Mouse (Mus musculus) splenic B cell, adult 2 months (primary cell): ENCODE measurements around the gene Zbtb43.

Experiments used
- DNase-seq: peaks from one replicate; pipeline ENCODE4 v3.0.0-alpha.2; 2011; ENCODE audit warnings: low read depth, low spot score
- H3K27me3 ChIP-seq: 2 replicates; pipeline ENCODE4 v1.6.1; 2012; ENCODE audit warnings: mild to moderate bottlenecking, low read length, moderate library complexity, mixed read lengths; ENCODE audit not compliant: control insufficient read depth, poor library complexity, insufficient read depth, severe bottlenecking
- H3K36me3 ChIP-seq: 2 replicates; pipeline ENCODE4 v1.6.1; 2012; ENCODE audit warnings: mild to moderate bottlenecking, low read length, moderate library complexity, mixed read lengths; ENCODE audit not compliant: control insufficient read depth, poor library complexity, insufficient read depth, severe bottlenecking

Zbtb43 gene

GRCm38 (mm10) chr2:33444862-33445261 is 23.5 kb downstream of the Zbtb43 start:
- DNase-seq = no peak
- no peaks in the 10 kb centered on the region for H3K27me3 ChIP-seq
- no peaks in the 10 kb centered on the region for H3K36me3 ChIP-seq

- Histone ChIP-seq H3K27me3 (no peaks in the 10 kb centered on the region), H3K36me3 (no peaks in the 10 kb centered on the region)
- DNase-seq = no peak
Observed at GRCm38 (mm10) chr2:33444358-33444757, 24.0 kb downstream of the Zbtb43 start.

DNA sequence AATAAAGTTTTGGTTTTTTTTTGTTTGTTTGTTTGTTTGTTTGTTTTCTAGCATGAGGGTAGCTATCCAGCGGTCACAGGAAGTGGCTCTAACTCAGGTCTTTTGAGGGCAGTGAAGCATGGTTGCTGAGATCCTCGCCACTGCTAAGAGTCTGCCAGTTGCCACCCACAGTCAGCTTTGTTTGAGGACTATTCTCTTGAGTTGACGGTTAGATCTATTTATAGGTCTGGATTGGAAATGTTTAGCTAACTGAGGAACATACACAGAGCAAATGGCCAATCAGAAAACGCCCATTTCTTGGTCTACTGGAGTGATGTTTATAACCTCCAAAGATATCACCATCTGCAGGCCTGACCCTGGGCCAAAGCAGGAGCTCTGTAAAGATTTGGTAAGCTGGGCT is 25.7 kb downstream of the Zbtb43 start:
- no peaks in the 10 kb centered on the region for H3K36me3 ChIP-seq
- H3K27me3 ChIP-seq = no peaks in the 10 kb centered on the region
- no peak for DNase-seq

GRCm38 (mm10) chr2:33440893-33441292 is 27.5 kb downstream of the Zbtb43 start:
- Histone ChIP-seq H3K36me3 (no peaks in the 10 kb centered on the region), H3K27me3 (no peaks in the 10 kb centered on the region)
- DNase-seq = peak; percentile 26

DNA sequence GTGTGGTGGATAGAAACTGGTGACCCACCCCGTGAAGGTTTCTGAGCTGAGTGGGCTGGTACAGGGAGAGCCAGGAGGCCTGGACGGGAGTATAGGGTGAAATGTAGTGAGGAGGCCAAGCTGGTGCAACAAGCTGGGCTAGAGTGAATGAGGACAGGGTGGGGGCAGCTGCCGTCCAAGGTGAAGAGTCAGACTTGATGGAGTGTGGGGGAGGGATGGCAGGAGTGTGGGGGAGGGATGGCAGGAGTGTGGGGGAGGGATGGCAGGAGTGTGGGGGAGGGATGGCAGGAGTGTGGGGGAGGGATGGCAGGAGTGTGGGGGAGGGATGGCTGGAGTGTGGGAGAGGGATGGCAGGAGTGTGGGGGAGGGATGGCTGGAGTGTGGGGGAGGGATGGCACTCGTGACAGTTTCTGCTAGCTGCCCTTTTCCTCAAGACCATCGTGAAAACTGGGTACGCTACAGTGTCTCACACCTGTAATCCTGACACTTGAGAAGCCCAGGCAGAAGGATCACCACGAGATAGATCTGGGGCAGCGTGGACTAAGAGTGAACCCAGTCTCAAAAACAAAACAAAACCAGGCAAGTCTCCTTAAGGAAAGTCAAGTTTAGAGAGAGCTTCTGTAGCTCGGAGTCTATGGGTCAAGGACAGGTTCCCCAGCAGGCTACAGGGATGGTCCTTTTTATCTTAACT is 28.2 kb downstream of the Zbtb43 start:
- Histone ChIP-seq H3K36me3 (no peaks in the 10 kb centered on the region), H3K27me3 (no peaks in the 10 kb centered on the region)
- DNase-seq = no peak

- Histone ChIP-seq H3K27me3 (no peaks in the 10 kb centered on the region), H3K36me3 (no peaks in the 10 kb centered on the region)
- no peak for DNase-seq
Observed at GRCm38 (mm10) chr2:33439471-33439881, 28.9 kb downstream of the Zbtb43 start.

DNA sequence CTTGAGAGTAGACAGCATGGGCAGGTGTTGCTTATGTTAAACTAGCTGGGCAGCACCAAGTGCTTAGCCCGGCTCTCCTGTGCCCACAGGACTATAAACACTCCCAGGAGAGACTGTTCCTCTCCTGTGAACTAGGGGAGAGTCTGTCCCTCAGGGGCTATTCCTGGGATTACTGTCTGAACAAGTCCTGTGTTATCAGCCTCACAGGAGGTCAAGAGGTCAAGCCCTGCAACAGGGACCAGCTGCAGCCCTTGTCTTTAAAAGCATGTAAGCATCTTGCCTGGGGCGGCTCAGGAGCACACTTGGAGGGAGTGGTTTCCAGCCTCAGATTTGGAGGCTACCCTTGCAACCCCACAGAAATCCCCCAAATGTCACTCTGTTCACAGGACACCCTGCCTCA is 30.0 kb downstream of the Zbtb43 start:
- DNase-seq = no peak
- no peaks in the 10 kb centered on the region for H3K36me3 ChIP-seq
- no peaks in the 10 kb centered on the region for H3K27me3 ChIP-seq

GRCm38 (mm10) chr2:33437184-33437583 is 31.2 kb downstream of the Zbtb43 start:
- Histone ChIP-seq H3K27me3 (no peaks in the 10 kb centered on the region), H3K36me3 (no peaks in the 10 kb centered on the region)
- no peak for DNase-seq

GRCm38 (mm10) chr2:33436035-33436580 is 32.3 kb downstream of the Zbtb43 start:
- no peak for DNase-seq
- Histone ChIP-seq H3K36me3 (no peaks in the 10 kb centered on the region), H3K27me3 (no peaks in the 10 kb centered on the region)

DNA sequence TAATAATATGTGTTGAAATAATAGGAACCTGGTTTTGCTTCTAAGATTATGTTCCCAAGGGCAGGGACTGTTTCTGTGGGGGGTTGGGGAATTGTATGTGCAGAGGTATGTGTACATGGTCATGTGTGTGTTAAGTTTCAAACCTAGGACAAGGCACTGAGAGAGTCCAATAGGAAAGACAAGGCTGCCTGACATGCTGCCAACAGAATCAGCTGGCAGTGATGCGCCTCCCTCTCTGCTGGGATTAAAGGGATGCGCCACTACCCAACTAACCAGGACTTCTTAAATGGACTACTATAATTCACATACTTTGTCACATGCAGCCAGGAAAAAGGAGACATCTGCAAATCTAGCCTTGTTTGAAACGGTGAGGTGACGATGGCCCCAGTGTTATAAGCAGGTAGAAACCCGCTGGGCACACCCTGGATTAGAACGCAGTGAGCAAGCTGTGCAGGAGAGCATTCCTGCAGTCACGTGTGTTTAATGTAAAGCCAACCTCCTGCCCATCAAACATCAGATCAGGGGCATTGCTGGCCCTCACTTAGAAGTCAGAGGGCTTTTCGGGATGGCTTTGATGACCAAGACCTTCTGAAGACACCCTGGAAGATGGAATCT is 33.2 kb downstream of the Zbtb43 start:
- DNase-seq = no peak
- H3K27me3 ChIP-seq = no peaks in the 10 kb centered on the region
- H3K36me3 ChIP-seq = no peaks in the 10 kb centered on the region

DNA sequence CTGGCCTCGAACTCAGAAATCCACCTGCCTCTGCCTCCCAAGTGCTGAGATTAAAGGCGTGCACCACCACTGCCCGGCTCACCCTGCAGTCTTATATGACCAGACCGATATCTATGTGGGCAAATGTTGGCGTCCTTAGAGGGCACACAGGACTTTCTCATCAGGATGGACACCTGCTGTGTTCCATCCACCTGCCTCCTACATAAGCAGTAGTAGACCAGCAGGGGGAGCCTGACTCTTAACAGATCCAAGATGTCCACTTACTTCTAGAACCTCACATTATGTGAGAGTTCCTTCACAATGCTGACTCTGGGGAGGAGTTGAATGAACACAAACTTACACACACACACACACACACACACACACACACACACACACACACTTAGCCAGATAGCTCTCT is 35.5 kb downstream of the Zbtb43 start:
- H3K36me3 ChIP-seq = no peaks in the 10 kb centered on the region
- DNase-seq = peak; percentile 80
- no peaks in the 10 kb centered on the region for H3K27me3 ChIP-seq

DNA sequence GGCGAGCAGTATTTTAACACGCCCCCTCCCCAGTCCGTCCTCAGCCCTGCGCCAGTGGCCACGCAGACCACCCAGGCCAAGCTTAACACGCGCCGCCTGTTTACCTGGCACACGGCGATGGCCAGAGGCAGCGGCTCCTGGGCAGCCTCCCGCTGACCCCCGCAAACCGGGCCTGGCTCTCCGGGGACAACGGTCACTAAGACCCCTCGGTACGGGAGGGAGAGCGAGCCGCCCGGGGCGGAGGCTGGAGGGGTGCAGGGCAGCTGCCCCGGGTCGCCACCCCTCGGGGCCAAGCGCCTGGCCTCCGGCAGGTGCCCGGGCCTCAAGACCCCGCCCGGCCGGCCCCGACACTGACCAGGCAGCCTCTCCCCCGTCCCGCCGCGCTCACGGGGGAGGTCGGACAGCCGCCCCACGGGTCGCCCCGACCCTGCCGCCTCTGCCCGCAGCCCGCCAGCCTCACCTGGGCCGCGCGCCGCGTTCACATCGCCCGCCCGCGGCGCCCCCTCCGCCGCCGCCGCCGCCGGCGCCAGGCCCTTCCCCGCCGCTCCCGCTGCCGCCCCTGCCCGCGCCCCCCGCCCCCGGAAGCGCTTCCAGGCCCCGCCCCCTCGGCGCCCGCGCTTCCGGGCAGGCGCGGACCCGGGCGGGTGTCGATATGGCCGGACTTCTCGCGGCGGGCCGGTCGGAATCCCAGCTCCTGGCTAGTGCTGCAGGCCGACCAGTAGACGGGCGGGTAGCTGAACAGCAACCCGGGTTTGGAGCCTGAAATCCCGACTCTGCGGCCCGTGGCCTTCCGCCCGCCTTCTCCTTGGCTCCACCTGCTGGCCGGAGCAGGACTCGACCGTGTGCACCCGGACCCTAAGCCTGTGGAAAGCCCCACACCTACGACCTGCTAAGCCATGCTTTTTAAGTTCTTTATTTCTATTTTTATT is 37.3 kb downstream of the Zbtb43 start, which contains the start of gene Zbtb34:
Gene Zbtb34 (minus strand): TSS at position 554 of the 929 bp plus-strand sequence.
- H3K27me3 ChIP-seq = no peaks in the 10 kb centered on the region
- DNase-seq = peak; percentile 85

GRCm38 (mm10) chr2:33430081-33430770 is 38.1 kb downstream of the Zbtb43 start:
- Histone ChIP-seq H3K36me3 (no peaks in the 10 kb centered on the region), H3K27me3 (no peaks in the 10 kb centered on the region)
- no peak for DNase-seq

More for the DNA sequence above, 37.3 kb downstream of the Zbtb43 start, which contains the start of gene Zbtb34:
- no peaks in the 10 kb centered on the region for H3K36me3 ChIP-seq

DNA sequence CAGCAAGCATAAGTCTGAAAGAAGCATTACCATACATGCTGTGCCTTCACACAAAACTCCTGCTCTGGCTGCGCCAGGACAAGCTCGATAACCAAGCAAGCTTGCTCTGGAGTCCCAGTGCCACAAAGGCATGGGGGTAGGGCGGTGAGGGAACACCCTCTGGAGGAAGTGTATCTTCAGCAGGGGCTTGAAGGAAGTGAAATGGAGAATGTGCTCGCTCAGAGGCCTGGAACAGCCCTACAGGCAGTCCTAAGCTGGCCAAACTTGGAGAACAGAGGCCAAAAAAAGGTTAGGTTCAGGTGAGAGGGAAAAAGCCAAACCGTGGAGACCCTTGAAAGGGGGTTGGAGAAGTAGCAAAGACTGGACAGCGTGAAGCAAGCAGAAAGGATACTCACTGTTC is 39.0 kb downstream of the Zbtb43 start:
- Histone ChIP-seq H3K27me3 (no peaks in the 10 kb centered on the region), H3K36me3 (no peaks in the 10 kb centered on the region)
- peak; percentile 18 for DNase-seq
